Mouse (Mus musculus): ENCODE results near the gene Calcrl. TPM values are rescaled to one million over a fixed set of nuclear protein-coding genes. Genes with fewer than 3 reads are reported as not detected.

Gene Calcrl
- polyA plus RNA-seq, 1 experiment from 2014 or later = 16.6 TPM

Other genes with a start within 250 kb of the Calcrl start
- 12.5 and 13.9 TPM in 2 replicates for gene Tfpi, start 51.4 kb upstream of the Calcrl start, polyA plus RNA-seq (2016; fragmentation: Nextera tagmentation; extraction: Ambion mirVana)
- 38.2 and 40.0 TPM in 2 replicates for gene Ctnnd1, start 225.4 kb upstream of the Calcrl start, polyA plus RNA-seq (2016; fragmentation: Nextera tagmentation; extraction: Ambion mirVana)
- gene Btbd18, start 233.7 kb upstream of the Calcrl start, polyA plus RNA-seq (2016; fragmentation: Nextera tagmentation; extraction: Ambion mirVana) = 0.20 and 0.58 TPM in 2 replicates
- 507 and 566 TPM in 2 replicates for gene Selenoh, start 245.4 kb upstream of the Calcrl start, polyA plus RNA-seq (2016; fragmentation: Nextera tagmentation; extraction: Ambion mirVana)